Mouse (Mus musculus) ES-E14 (cell line): ENCODE data around the gene Cd80.
A peak's percentile ranks its signal among the peaks of the same experiment; 100 is the strongest.

Experiments
- HCFC1 ChIP-seq: IDR thresholded peaks from 2 replicates; pipeline ENCODE4 v1.6.1; 2012; ENCODE audit warnings: low read length, inconsistent platforms, borderline replicate concordance; ENCODE audit not compliant: insufficient read depth
- MAFK ChIP-seq: IDR thresholded peaks from 2 replicates; pipeline ENCODE4 v1.6.1; 2014; ENCODE audit warnings: mild to moderate bottlenecking, low read depth, low read length, inconsistent platforms; ENCODE audit not compliant: insufficient read depth
- ZC3H11A ChIP-seq: IDR thresholded peaks from 2 replicates; pipeline ENCODE4 v1.6.1; 2012; ENCODE audit warnings: low read depth, mild to moderate bottlenecking, inconsistent platforms, low read length, borderline replicate concordance
- ZNF384 ChIP-seq: IDR thresholded peaks from 2 replicates; pipeline ENCODE4 v1.6.1; 2012; ENCODE audit warnings: low read depth, low read length, inconsistent platforms

DNA sequence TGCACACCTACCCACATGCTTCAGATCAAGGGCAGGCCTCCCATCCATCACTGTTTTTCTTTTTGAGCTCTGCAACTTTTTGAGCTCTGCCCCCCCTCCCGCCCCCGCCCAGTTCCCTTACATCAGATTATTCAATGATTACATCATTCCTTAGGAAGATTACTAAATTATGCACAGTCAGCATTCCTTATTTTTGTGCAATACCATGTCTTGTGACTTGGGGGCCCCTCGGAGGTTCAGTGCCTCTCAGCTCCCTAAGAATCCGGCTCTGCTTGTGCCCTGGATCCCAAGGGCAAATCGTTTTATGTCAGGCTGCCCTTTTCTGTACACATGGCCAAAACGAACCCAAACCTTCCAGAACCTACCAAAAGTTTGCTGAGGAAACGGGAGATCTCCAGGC lies 40.4 kb upstream of the Cd80 start:
- TF ChIP-seq HCFC1, result no peak
- TF ChIP-seq ZC3H11A, result no peak
- TF ChIP-seq MAFK, result peak; percentile 96
- TF ChIP-seq ZNF384, result no peak
